ENCODE assay signal across 13 mouse cellular contexts in the genomic region with DNA sequence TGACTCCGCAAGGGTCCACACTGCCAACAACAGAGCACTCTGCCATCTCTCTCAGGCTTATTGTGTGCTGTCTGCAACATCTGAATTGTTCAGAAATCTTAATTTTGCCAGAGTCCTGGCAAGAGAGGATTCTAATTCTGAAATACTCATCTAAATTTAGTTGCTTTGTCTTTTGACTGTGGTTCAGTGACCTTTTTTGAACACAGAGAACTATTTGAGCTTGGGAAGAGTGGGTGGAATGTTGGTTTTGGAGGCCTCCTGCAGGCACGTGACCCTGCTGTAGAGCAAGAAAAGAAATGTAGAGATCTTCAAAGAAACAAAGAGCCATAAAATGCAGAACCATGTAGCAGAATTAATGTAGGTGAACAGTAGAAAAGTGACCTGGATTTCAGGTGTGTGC.
"Had no signal": no experiment of that assay in that cellular context is flagged by ENCODE, and none has a peak within 500 bp of the region (broad histone marks: within the 10 kb centered on the region; RNA-seq: fewer than 3 reads in every experiment).

No protein-coding gene starts in this region.

- ATAC-seq: intestine, embryonic 16.5 days; liver, embryonic 12.5 days; midbrain, embryonic 16.5 days had no signal

- H3K4me3 ChIP-seq: limb, embryonic 13.5 days; liver, embryonic 12.5 days; midbrain, embryonic 12.5 days had no signal

- H3K36me3 ChIP-seq: limb, embryonic 13.5 days; liver, embryonic 12.5 days; midbrain, embryonic 12.5 days had no signal

- H3K27me3 ChIP-seq: limb, embryonic 13.5 days; liver, embryonic 12.5 days; midbrain, embryonic 12.5 days had no signal

- H3K27ac ChIP-seq: limb, embryonic 13.5 days; liver, embryonic 12.5 days; midbrain, embryonic 12.5 days; stomach, postnatal 0 days had no signal

- H3K4me2 ChIP-seq: limb, embryonic 13.5 days; liver, embryonic 12.5 days; lung, embryonic 14.5 days; midbrain, embryonic 12.5 days had no signal

- H3K9me3 ChIP-seq: limb, embryonic 13.5 days; liver, embryonic 12.5 days; midbrain, embryonic 12.5 days had no signal

- DNase-seq: kidney, adult 8-10 months; left cerebral cortex, postnatal 4 days; lung, embryonic 14.5 days; lung, postnatal 10 days; right cerebral cortex, adult 18-20 months; right cerebral cortex, postnatal 25 days; thymus, postnatal 4 days had no signal

- H3K4me1 ChIP-seq: midbrain, embryonic 12.5 days had no signal

- H3K9ac ChIP-seq: limb, embryonic 13.5 days; liver, embryonic 12.5 days; lung, embryonic 14.5 days; midbrain, embryonic 12.5 days had no signal
